Mouse (Mus musculus) midbrain, embryonic 12.5 days (tissue): ENCODE results near the gene Cacna2d3. TPM values are rescaled to one million over a fixed set of nuclear protein-coding genes. Genes with fewer than 3 reads are reported as not detected.
A peak's percentile ranks its signal among the peaks of the same experiment; 100 is the strongest.

Experiments used
- ATAC-seq: fragments of 200-750 bp; cut with Nextera tagmentation; 2 replicates; pipeline ENCODE4 v1.8.0; 2017; ENCODE audit warnings: low read depth, moderate TSS enrichment, moderate library complexity; ENCODE audit not compliant: low FRiP score
- H3K27ac ChIP-seq: fragments of 300-500 bp; sonication (generic); replicated peaks from 2 replicates; pipeline ENCODE4 v1.5.1; 2016; ENCODE audit warnings: mild to moderate bottlenecking
- H3K27me3 ChIP-seq: fragments of 300-500 bp; sonication (generic); 2 replicates; pipeline ENCODE4 v1.6.1; 2016; ENCODE audit warnings: mild to moderate bottlenecking
- H3K36me3 ChIP-seq: fragments of 300-500 bp; sonication (generic); 2 replicates; pipeline ENCODE4 v1.6.1; 2016
- H3K4me1 ChIP-seq: fragments of 300-500 bp; sonication (generic); 2 replicates; pipeline ENCODE4 v1.6.1; 2016
- H3K4me2 ChIP-seq: fragments of 300-500 bp; sonication (generic); replicated peaks from 2 replicates; pipeline ENCODE4 v1.6.1; 2016; ENCODE audit warnings: mild to moderate bottlenecking, moderate library complexity
- H3K4me3 ChIP-seq: fragments of 300-500 bp; sonication (generic); 2 replicates; pipeline ENCODE4 v1.5.1; 2016; ENCODE audit warnings: mild to moderate bottlenecking
- H3K9ac ChIP-seq: fragments of 300-500 bp; sonication (generic); replicated peaks from 2 replicates; pipeline ENCODE4 v1.6.1; 2016; ENCODE audit warnings: mild to moderate bottlenecking, moderate library complexity
- H3K9me3 ChIP-seq: fragments of 300-500 bp; sonication (generic); 2 replicates; pipeline ENCODE4 v1.6.1; 2016; ENCODE audit warnings: mild to moderate bottlenecking
- WGBS: fragments of 180-500 bp; shearing (Covaris S2); methylation state at CpG from one replicate; pipeline ENCODE4 v1.1.7; 2016; 5-methylcytosine and 5-hydroxymethylcytosine counted together
- polyA plus RNA-seq: library from polyadenylated mRNA; unstranded; fragments of >200 nt; fragmentation: Nextera tagmentation; extraction: Ambion mirVana; gene quantifications from 2 replicates; pipeline ENCODE4 v1.2.1, GENCODE M21; 2016

Cacna2d3 gene
- polyA plus RNA-seq, 1 experiment from 2014 or later = 23.1 TPM

GRCm38 (mm10) chr14:29628213-29628612, 93.5 kb downstream of the Cacna2d3 start:
- ATAC-seq = no peak
- no peak overlapping the region for H3K27ac ChIP-seq
- no peak overlapping the region for H3K4me2 ChIP-seq
- WGBS = 78% methylated on average over 8 of the region's 8 CpGs
- H3K4me1 ChIP-seq = no peaks in the 10 kb centered on the region
- H3K27me3 ChIP-seq = no peaks in the 10 kb centered on the region
- no peak overlapping the region for H3K4me3 ChIP-seq
- no peak overlapping the region for H3K9ac ChIP-seq
- H3K36me3 ChIP-seq = no peaks in the 10 kb centered on the region
- no peaks in the 10 kb centered on the region for H3K9me3 ChIP-seq

GRCm38 (mm10) chr14:29612436-29612835, 109.2 kb downstream of the Cacna2d3 start:
- H3K36me3 ChIP-seq = no peaks in the 10 kb centered on the region
- WGBS = 84% methylated on average over 5 of the region's 5 CpGs
- no peak overlapping the region for H3K27ac ChIP-seq
- no peak overlapping the region for H3K9ac ChIP-seq
- no peaks in the 10 kb centered on the region for H3K27me3 ChIP-seq
- no peak for ATAC-seq
- no peak overlapping the region for H3K4me2 ChIP-seq
- H3K4me3 ChIP-seq = no peak overlapping the region
- H3K9me3 ChIP-seq = no peaks in the 10 kb centered on the region
- H3K4me1 ChIP-seq = peaks cover 5% of the 10 kb centered on the region; the same call in 1 of the 2 replicates

GRCm38 (mm10) chr14:29608761-29609160, 112.9 kb downstream of the Cacna2d3 start:
- 56% methylated on average over 6 of the region's 6 CpGs for WGBS
- Histone ChIP-seq H3K4me2 (no peak overlapping the region), H3K4me3 (no peak overlapping the region), H3K36me3 (no peaks in the 10 kb centered on the region), H3K9me3 (no peaks in the 10 kb centered on the region), H3K9ac (no peak overlapping the region), H3K4me1 (peaks cover 8% of the 10 kb centered on the region; the same call in 1 of the 2 replicates), H3K27ac (no peak overlapping the region), H3K27me3 (peaks cover 4% of the 10 kb centered on the region; the same call in 1 of the 2 replicates)
- no peak for ATAC-seq

GRCm38 (mm10) chr14:29599428-29599827, 122.2 kb downstream of the Cacna2d3 start:
- no peak for ATAC-seq
- Histone ChIP-seq H3K9ac (no peak overlapping the region), H3K36me3 (no peaks in the 10 kb centered on the region), H3K27ac (no peak overlapping the region), H3K4me1 (peaks cover 4% of the 10 kb centered on the region; the same call in 1 of the 2 replicates), H3K4me2 (no peak overlapping the region), H3K27me3 (peaks cover 14% of the 10 kb centered on the region), H3K9me3 (peaks cover 11% of the 10 kb centered on the region; the same call in 1 of the 2 replicates), H3K4me3 (no peak overlapping the region)
- 40% methylated on average over 8 of the region's 8 CpGs for WGBS

GRCm38 (mm10) chr14:29592896-29593295, 128.8 kb downstream of the Cacna2d3 start:
- Histone ChIP-seq H3K9ac (no peak overlapping the region), H3K27ac (no peak overlapping the region), H3K9me3 (peaks cover 6% of the 10 kb centered on the region; the same call in 1 of the 2 replicates), H3K36me3 (no peaks in the 10 kb centered on the region), H3K4me2 (no peak overlapping the region), H3K27me3 (no peaks in the 10 kb centered on the region; the same call in 1 of the 2 replicates), H3K4me3 (no peak overlapping the region), H3K4me1 (no peaks in the 10 kb centered on the region)
- WGBS = 84% methylated on average over 4 of the region's 4 CpGs
- no peak for ATAC-seq

- H3K27ac ChIP-seq = no peak overlapping the region
- 88% methylated on average over 9 of the region's 9 CpGs for WGBS
- H3K9ac ChIP-seq = no peak overlapping the region
Measured at GRCm38 (mm10) chr14:29589628-29590027, 132.0 kb downstream of the Cacna2d3 start.

GRCm38 (mm10) chr14:29581961-29582360, 139.7 kb downstream of the Cacna2d3 start:
- Histone ChIP-seq H3K9me3 (no peaks in the 10 kb centered on the region), H3K36me3 (no peaks in the 10 kb centered on the region), H3K27me3 (no peaks in the 10 kb centered on the region), H3K27ac (no peak overlapping the region), H3K4me1 (no peaks in the 10 kb centered on the region), H3K4me2 (no peak overlapping the region), H3K9ac (no peak overlapping the region), H3K4me3 (no peak overlapping the region)
- 89% methylated on average over 2 of the region's 2 CpGs for WGBS
- no peak for ATAC-seq

More at GRCm38 (mm10) chr14:29589628-29590027, 132.0 kb downstream of the Cacna2d3 start:
- ATAC-seq = no peak
- Histone ChIP-seq H3K9me3 (no peaks in the 10 kb centered on the region), H3K36me3 (no peaks in the 10 kb centered on the region), H3K4me3 (no peak overlapping the region), H3K27me3 (no peaks in the 10 kb centered on the region; the same call in 1 of the 2 replicates), H3K4me2 (no peak overlapping the region), H3K4me1 (no peaks in the 10 kb centered on the region)

GRCm38 (mm10) chr14:29577786-29578185, 143.9 kb downstream of the Cacna2d3 start:
- Histone ChIP-seq H3K4me3 (no peak overlapping the region), H3K9me3 (no peaks in the 10 kb centered on the region), H3K27ac (no peak overlapping the region), H3K4me1 (no peaks in the 10 kb centered on the region), H3K4me2 (no peak overlapping the region), H3K36me3 (no peaks in the 10 kb centered on the region), H3K9ac (no peak overlapping the region), H3K27me3 (no peaks in the 10 kb centered on the region)
- ATAC-seq = no peak
- 76% methylated on average over 1 of the region's 1 CpGs for WGBS

GRCm38 (mm10) chr14:29575551-29575950, 146.1 kb downstream of the Cacna2d3 start:
- no peak for ATAC-seq
- 56% methylated on average over 5 of the region's 5 CpGs for WGBS
- no peaks in the 10 kb centered on the region for H3K27me3 ChIP-seq

GRCm38 (mm10) chr14:29562704-29563103, 159.0 kb downstream of the Cacna2d3 start:
- Histone ChIP-seq H3K4me2 (no peak overlapping the region), H3K4me3 (no peak overlapping the region), H3K9ac (no peak overlapping the region), H3K27ac (peak overlapping the region; percentile 63; the same call in 1 of the 2 replicates), H3K4me1 (peaks cover 13% of the 10 kb centered on the region), H3K36me3 (no peaks in the 10 kb centered on the region), H3K9me3 (no peaks in the 10 kb centered on the region), H3K27me3 (no peaks in the 10 kb centered on the region)
- WGBS = 60% methylated on average over 6 of the region's 6 CpGs
- ATAC-seq = no peak

More at GRCm38 (mm10) chr14:29575551-29575950, 146.1 kb downstream of the Cacna2d3 start:
- no peak overlapping the region for H3K27ac ChIP-seq
- no peaks in the 10 kb centered on the region for H3K36me3 ChIP-seq
- H3K9ac ChIP-seq = no peak overlapping the region
- H3K4me1 ChIP-seq = no peaks in the 10 kb centered on the region
- H3K4me2 ChIP-seq = no peak overlapping the region
- H3K9me3 ChIP-seq = no peaks in the 10 kb centered on the region
- H3K4me3 ChIP-seq = no peak overlapping the region

GRCm38 (mm10) chr14:29561122-29561834, 160.4 kb downstream of the Cacna2d3 start:
- H3K27me3 ChIP-seq = no peaks in the 10 kb centered on the region
- no peak overlapping the region for H3K9ac ChIP-seq
- no peaks in the 10 kb centered on the region for H3K36me3 ChIP-seq
- H3K4me2 ChIP-seq = no peak overlapping the region
- H3K4me3 ChIP-seq = no peak overlapping the region
- no peak overlapping the region for H3K27ac ChIP-seq
- ATAC-seq = no peak
- H3K4me1 ChIP-seq = peaks cover under 1% of the 10 kb centered on the region
- 75% methylated on average over 11 of the region's 11 CpGs for WGBS
- H3K9me3 ChIP-seq = no peaks in the 10 kb centered on the region

- no peaks in the 10 kb centered on the region for H3K36me3 ChIP-seq
- no peaks in the 10 kb centered on the region for H3K9me3 ChIP-seq
- no peak overlapping the region for H3K4me3 ChIP-seq
- ATAC-seq = no peak
- H3K27me3 ChIP-seq = no peaks in the 10 kb centered on the region
- WGBS = 84% methylated on average over 7 of the region's 8 CpGs
- no peak overlapping the region for H3K27ac ChIP-seq
- H3K9ac ChIP-seq = no peak overlapping the region
- no peak overlapping the region for H3K4me2 ChIP-seq
- H3K4me1 ChIP-seq = no peaks in the 10 kb centered on the region; the same call in none of the 2 replicates
Measured at GRCm38 (mm10) chr14:29558440-29558839, 163.2 kb downstream of the Cacna2d3 start.
